Mouse (Mus musculus) kidney, postnatal 4 days (tissue): ENCODE results near the gene Igf1.

Experiments
- DNase-seq, 2 experiments: peaks; one replicate each; pipeline ENCODE4 v3.0.0; 2021; ENCODE audit warnings: mixed read lengths in 2 of 2

Gene Igf1

DNA sequence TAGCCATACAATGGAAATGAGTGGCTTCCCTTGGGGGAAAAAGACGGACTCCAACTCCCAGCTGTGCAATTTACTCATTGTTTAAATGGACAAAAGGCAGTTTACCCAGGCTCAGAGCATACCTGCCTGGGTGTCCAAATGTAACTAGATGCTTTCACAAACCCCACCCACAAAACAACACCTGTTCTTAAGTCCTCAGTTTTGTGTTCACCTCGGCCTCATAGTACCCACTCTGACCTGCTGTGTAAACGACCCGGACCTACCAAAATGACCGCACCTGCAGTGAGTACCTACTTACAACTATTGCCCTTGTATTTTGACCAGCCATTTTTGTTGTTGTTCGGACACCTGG is 3.0 kb downstream of the Igf1 start:
- no peak for DNase-seq

GRCm38 (mm10) chr10:87862899-87863298 is 4.8 kb downstream of the Igf1 start:
- DNase-seq: peak in 1 of 2 experiments; percentile 22

DNA sequence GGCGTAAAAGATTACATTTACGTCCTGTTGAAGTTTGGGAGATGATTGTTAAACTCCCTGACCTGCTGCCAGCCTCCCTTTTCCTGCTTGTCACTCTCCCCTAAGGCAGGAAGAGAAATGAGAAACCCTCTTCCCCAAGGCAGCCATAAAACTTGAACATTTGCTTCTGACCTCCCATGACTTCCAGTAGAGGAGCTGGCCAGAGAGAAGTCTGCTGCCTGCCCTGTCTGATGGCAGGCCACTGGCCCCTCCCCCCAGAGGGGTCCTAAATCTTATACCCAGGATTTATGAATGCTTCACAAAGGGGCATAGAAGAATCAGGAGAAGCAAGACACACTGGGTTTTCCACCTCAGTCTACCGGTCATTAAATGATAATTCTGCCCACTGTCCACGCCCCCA is 5.3 kb downstream of the Igf1 start:
- peak; percentile 32 to 49 for DNase-seq

GRCm38 (mm10) chr10:87865712-87866111 is 7.6 kb downstream of the Igf1 start:
- no peak for DNase-seq

- no peak for DNase-seq
These were observed 8.4 kb downstream of the Igf1 start for GRCm38 (mm10) chr10:87866448-87866847.

DNA sequence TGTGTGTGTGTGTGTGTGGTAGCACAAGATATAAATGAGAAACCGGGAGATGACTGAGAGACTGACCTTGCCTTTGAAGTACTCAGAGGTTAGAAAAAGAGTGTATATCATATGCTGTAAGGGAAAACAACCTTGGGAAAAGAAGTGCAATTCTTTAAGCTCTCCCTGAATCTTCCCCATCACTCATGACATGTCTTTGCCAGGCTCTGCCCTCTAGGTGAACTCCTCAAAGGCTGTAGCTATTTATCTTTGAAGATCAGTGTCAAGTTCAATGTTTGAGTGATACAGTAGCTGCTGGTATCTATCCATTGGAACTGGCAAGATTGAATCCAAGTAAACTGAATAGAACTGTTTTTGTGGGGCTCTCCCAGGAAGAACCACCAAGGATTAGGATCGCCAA is 9.2 kb downstream of the Igf1 start:
- no peak for DNase-seq

DNA sequence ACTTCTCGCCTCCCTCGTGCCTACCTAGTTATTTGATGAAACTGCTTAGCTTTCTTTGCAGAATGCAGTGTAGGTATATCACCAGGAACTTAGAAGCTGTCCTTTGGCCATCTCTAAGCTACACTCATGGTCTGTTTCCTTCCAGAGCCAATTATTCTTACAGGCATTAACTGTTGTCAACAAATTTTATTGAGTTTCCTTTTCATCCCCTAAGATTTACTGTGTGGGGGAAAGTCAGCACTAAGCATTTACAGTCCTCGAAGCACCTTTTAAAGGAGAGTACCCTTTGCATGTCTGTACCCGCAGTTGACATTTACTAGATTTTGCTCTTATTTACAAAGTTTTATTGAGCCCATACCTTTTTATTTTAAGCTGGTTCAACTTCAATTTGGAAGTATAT is 9.6 kb downstream of the Igf1 start:
- DNase-seq: no peak

DNA sequence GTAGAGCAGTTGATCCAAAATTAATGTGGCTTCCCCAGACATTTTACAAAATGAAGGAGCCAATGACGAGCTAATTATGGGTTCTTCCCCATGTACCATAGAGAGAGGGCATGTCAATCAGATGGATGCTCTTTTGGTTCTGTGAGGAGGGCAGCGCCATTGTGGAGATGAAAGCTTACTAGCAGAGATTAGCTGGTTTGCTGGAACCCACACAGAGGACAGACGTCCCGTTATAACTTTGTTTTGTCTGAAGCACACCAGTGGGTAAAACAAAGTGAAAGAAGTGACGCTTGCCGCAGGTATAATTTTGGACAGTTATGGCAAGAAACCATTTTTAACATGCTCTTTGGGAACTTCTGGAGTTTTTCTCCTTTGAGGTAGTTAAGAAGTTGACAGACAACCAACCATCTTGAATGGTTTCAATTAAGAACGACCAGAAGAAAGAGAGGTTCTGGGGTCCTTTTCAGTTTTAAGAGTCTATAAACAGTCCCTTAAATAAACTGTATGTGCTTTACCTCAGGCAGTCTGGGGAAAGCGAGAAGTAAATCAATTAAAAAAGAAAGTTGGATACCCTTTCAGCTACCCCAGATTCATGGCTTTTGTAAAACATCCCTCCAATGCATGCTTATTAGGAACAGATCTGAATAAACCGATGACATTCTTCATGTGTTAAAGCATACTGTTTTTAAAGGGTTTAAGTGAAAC is 10.4 kb downstream of the Igf1 start:
- DNase-seq: no peak

GRCm38 (mm10) chr10:87869151-87869550 is 11.1 kb downstream of the Igf1 start:
- no peak for DNase-seq

DNA sequence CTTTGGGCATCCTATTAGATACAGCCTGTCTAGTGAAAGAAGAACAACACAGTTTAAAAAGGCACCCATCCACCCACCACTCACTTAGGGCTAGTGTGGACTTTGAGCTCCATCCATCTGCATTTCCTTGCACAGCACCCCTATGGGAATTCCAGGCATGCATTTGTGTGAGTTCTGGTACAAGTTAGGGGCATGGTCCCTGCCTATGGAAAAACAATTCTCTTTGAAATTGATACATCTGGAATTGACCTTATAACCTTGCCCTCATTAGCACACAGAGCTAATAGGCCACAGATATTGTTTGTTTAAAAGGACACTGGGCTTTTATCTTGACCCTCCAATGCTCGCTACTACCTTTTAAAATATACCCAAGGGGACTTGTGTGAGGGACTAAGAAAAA is 11.6 kb downstream of the Igf1 start:
- no peak for DNase-seq

- no peak for DNase-seq
These were observed 14.0 kb downstream of the Igf1 start for GRCm38 (mm10) chr10:87871863-87872647.

- no peak for DNase-seq
These were observed 14.8 kb downstream of the Igf1 start for GRCm38 (mm10) chr10:87872854-87873253.

DNA sequence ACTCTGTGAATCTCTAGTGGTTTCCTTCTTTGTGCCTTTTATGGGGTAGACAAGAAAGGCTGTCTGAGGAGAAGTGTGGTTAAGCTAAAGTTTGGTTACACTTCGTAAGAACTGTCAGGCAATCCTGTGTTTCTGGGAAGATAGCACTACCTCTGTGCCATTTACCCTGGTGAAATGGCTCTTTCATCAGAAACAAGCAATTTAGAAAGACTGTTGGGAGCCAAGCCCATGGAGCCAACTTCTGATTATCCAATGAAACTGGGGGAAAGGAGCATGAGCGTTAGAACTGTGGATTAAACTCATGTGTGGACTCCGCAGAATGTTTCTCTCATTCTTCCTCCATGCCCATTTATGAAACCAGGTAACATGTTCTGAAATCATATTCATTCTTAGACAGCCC is 15.5 kb downstream of the Igf1 start:
- no peak for DNase-seq

DNA sequence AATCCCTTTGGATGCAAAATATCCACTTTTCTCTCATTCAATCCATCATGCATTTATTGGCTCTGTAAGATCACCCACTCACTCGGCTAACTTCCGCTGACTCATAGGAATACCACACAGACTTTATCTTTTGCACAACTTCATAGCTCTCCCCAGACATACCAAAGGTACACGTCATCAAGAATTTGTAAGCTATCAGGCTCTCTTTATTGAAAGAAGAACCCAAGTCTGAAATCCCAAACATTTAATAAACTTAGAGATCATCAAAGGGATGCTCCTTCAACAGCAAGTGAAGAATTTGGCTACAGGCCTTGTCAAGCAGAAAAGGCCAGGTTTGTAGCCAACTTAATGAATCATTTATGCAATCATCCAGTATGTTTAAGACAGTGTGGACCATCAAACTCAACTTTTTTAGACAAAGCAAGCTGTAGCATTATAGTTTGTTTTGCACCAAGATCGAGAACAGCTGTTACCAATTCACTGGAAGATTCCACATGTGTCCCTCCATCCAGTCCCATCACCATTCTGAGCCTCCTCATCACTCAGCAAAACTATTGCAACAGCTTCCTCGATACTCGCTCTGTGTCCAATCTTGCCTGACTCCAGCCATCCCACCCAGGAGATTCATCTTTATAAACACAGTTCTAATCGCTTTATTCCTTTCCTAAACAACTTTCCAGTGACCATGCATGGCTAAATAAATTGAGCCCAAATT is 22.2 kb downstream of the Igf1 start:
- no peak for DNase-seq

- DNase-seq: no peak
These were observed 27.4 kb downstream of the Igf1 start for GRCm38 (mm10) chr10:87885326-87886040.

DNA sequence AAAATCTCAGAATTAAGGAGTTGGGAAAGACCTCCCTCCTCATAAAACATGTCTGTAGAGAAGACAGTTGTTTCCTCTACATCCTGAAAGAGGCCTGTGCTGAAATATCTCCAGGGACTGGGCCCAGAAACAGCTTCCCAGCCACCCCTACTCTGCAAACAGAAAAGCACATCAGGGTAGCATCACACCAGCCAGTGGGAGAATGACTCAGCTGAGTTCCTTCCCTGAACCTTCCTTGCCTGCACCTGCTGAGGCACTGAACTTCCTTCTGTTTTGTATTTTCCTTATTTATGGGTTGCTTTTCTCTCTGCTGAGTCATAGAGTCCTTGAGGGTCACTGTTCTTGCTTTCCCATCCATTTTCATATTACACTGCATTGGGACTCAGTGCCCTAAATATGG is 31.8 kb downstream of the Igf1 start:
- DNase-seq: peak in 1 of 2 experiments; percentile 16

DNA sequence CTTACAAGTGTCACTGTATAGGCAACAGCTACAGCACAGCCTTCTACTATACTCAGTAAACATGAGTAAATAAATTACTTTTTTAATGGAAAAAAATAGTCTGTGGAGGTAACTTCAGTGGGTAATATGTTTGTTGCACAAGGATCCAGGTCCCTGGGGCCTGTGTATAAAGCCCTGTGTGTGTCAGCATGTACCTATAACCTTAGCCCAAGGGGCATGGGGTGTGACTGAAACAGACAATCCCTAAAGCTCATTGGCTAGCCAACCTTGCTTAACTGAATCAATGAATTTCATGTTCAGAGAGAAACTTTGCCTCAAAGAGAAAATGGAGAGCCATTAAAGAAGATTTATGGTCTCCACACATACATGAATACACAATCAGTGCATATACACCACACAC is 34.2 kb downstream of the Igf1 start:
- DNase-seq: no peak

DNA sequence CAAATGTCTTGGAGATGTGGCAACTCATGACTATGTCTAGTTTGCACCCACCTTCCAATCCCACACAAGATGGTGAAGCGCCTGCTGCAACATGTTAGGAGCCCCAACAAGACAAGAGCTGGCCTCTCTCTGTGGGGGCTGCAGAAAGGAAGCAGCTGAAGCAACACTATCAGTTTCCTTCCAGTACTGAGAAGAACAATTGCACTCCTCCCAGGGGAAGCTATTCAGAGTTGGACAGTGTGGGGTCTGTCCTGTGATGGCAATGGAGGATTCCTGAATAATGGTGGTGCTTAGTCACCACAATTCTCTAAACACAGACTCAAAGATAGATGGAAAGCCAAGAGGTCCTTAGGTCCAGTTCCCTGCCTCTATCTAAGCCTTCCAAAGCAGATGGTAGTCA is 35.2 kb downstream of the Igf1 start:
- peak; percentile 12 to 31 for DNase-seq

DNA sequence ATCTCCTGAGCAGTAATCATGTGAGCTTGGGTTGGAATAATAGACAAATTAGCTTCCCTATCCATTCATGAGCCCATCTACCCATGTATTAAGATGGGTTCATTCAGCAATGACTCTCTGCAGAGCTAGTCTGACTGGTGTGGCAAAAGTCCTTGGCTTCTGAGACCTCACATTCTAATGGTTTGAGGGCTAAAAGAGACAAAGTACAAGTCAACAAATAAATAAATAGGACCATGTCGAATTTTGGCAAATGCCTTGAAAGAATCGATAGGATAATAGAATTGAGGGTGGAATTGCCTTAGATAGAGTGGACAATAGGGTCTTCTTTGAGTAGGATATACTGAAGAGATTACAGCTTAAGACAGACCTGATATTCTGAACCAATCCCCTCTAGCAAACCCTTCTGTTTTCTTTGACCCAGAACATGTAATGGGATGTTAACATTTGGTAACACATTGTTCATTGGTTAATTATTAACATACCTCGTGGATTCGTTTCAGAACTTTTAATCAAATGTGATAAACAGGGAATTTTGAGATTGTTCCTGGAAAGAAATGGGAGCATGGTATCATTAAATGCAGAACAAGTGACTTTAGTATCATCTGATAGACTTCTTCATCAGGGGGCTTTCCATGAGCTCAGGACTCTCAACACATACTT is 36.5 kb downstream of the Igf1 start:
- no peak for DNase-seq

DNA sequence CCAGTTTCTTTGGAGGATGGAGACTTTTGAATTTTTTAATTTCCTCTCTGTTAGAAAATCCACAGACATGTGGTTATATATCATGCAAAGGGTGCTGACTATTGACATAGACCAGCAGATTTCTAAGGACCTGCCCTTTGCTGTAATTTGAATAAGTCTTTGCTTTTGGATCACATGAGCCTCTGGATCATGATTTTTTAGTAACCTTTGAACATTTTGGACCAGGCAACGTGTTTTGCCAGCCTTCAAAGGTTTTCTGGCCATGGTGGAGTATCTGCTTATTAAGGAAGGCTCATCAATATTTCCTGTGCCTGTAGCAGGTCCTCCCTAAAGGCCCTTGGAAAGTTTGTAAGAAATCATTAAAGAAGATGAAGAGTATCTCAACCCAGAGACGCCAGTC is 37.3 kb downstream of the Igf1 start:
- DNase-seq: no peak

DNA sequence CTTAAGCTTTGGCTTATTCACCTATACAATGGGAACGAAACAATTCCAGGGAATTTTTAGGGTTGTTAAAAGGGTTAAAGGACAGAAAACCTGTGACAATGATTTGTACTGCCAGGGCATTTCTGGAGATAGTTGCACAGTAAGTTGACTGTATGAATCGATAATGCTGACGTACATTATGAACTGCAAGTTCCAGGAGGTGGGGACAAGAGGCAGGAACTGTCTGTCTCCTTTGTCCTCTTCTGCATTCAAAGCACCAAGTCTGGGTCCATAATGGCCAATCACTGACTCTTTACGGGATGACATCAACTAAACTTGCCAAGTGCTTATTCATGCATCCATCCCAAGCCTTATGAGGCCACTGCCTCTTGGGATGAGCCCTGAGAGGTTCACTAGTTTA is 39.3 kb downstream of the Igf1 start:
- no peak for DNase-seq

DNA sequence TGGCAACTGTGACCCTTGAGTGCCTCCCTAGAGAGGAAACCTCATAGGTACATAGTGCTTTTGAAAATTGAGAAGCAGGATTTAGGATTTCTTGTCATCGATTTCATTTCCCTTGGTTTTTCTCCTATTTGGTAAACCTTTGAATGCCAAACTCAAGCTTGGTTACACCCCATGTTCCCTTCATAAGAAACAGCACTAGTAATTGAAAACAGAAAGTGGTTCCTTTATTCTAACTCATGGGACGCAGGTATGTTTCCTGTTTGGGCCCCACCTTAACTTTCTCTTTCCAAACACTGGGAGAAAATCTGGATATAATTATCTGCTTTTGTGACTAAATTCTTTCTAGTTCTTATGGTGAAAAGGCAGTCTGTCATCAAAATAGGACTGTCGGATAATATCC is 40.8 kb downstream of the Igf1 start:
- DNase-seq: no peak

- no peak for DNase-seq
These were observed 43.9 kb downstream of the Igf1 start for GRCm38 (mm10) chr10:87901916-87902315.
